Mouse (Mus musculus) ES-E14 (cell line): Measurements from ENCODE around the gene Pakap.

ENCODE experiments used
- CHD2 ChIP-seq: IDR thresholded peaks from 2 replicates; pipeline ENCODE4 v1.6.1; 2014; ENCODE audit warnings: mild to moderate bottlenecking, low read depth, low read length, inconsistent platforms
- HCFC1 ChIP-seq: IDR thresholded peaks from 2 replicates; pipeline ENCODE4 v1.6.1; 2012; ENCODE audit warnings: low read length, inconsistent platforms, borderline replicate concordance; ENCODE audit not compliant: insufficient read depth
- ZC3H11A ChIP-seq: IDR thresholded peaks from 2 replicates; pipeline ENCODE4 v1.6.1; 2012; ENCODE audit warnings: low read depth, mild to moderate bottlenecking, inconsistent platforms, low read length, borderline replicate concordance

GRCm38 (mm10) chr4:57930559-57931170, 362.7 kb downstream of the Pakap start:
- TF ChIP-seq ZC3H11A (no peak), HCFC1 (no peak), CHD2 (no peak)
